Mouse (Mus musculus): ENCODE data around the gene Atp8b3. TPM values are rescaled to one million over a fixed set of nuclear protein-coding genes. Genes with fewer than 3 reads are reported as not detected.

Gene Atp8b3
- polyA plus RNA-seq, 2 experiments, result 0.02 TPM; not detected in 1

DNA sequence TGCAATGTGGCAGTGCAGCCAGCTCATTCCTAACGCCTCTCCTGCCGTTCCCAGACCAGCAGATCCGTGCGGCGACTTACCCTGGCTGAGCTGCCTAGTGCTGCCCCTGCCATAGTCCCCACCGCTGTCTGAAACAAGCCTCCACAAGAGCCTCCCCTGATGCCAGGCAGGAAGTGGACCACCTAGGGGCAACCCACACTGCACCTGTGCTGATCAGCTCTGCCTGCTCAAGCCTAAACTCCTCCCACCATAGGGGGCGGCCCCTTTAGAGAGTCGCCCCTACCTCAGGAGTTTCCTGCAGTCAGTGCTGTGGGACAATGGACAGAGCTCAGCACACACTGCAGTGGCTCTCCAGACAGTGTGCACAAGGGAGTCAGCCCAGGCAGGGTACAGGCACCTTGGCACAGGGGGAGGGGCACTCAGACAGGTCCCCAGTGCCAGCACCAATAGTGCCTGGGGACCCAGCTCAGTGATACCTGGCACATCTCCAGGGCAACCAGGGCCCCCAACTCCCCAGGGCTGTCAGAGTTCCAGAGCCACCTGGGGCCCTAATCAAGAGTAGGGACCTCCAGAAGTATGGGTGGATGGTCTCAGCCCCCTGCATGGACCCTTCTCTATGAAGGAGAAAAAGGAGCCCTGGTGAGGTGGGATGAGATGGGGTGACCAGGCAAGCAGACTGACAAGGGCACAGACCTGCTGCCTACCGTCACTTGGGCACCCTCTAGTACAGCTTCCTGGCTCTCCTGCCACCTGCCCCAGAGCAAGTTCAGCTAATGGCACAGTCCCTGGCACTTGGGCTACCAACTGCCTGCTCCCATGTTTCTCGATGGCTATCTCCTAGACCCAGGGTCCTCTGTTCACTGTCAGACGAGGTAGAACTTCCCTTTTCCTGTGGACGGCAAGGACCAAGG is 46.0 kb upstream of the Atp8b3 start:
- no peak for ATAC-seq (ENCODE audit: insufficient read depth)
- Histone ChIP-seq H3K9me3 (ENCODE audit: control insufficient read depth, low read length) (no peaks in the 10 kb centered on the region), H3K4me1 (replicated peaks; ENCODE audit: control insufficient read depth in 2 of 2, insufficient read depth in 2 of 2, low read length in 1 of 2) (peaks cover 9 to 19% of the 10 kb centered on the region in 2 experiments; a peak in 3 of 4 replicates), H3K27me3 (ENCODE audit: control insufficient read depth, insufficient read depth, low read length) (no peaks in the 10 kb centered on the region), H3K36me3 (replicated peaks; ENCODE audit: control insufficient read depth, insufficient read depth, low read depth) (peaks cover 2% of the 10 kb centered on the region), H3K4me2 (ENCODE audit: low read depth) (no peak overlapping the region), H3K27ac (no peak overlapping the region), H3K4me3 (ENCODE audit: insufficient read depth in 1 of 2, low read depth in 2 of 2, low read length in 2 of 2) (no peak overlapping the region), H3K9ac (replicated peaks) (no peak overlapping the region)
- 70% methylated on average over 12 of the region's 12 CpGs for WGBS (ENCODE audit: insufficient replicate concordance)
- DNase-seq (ENCODE audit: low read depth in 3 of 3, low spot score in 3 of 3), result no peak
- TF ChIP-seq EP300 (IDR thresholded peaks at IDR 0.05; ENCODE audit: low read depth) (no peak), CTCF (IDR thresholded peaks at IDR 0.05; ENCODE audit: low read depth) (no peak)

DNA sequence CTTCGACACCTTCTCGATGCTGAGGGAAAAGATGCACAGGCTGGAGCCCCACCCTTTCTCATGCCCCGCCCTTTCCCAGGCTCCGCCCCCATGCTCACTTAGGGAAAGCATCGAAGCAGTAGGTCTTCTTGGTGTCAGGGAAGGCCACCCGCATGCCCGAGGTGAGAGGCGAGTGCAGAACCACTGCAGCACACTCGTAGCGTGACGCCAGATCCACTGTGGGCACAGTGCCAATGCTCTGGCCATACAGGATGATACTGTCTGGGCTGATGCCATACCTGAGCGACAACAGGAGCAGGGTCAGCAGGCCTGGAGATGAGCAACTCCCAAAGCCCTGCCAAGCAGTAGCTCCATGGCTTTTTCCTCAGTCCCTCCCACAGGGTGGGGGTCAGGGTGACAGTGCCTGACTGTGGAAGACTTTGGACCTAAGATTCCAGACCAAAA is 45.1 kb upstream of the Atp8b3 start:
- peaks cover 2% of the 10 kb centered on the region for H3K36me3 ChIP-seq (replicated peaks; ENCODE audit: control insufficient read depth, insufficient read depth, low read depth)
- H3K9me3 ChIP-seq (ENCODE audit: control insufficient read depth, low read length), result no peaks in the 10 kb centered on the region
- no peak overlapping the region for H3K4me3 ChIP-seq (ENCODE audit: insufficient read depth in 1 of 2, low read depth in 2 of 2, low read length in 2 of 2)
- WGBS (ENCODE audit: insufficient replicate concordance), result 55% methylated on average over 12 of the region's 12 CpGs
- ATAC-seq (ENCODE audit: insufficient read depth) (no peak), DNase-seq (ENCODE audit: low read depth in 3 of 3, low spot score in 3 of 3) (no peak)
- H3K9ac ChIP-seq (replicated peaks), result no peak overlapping the region
- no peak for TF ChIP-seq CTCF (IDR thresholded peaks at IDR 0.05; ENCODE audit: low read depth)
- no peak for TF ChIP-seq EP300 (IDR thresholded peaks at IDR 0.05; ENCODE audit: low read depth)
- H3K4me2 ChIP-seq (ENCODE audit: low read depth), result no peak overlapping the region
- H3K27me3 ChIP-seq (ENCODE audit: control insufficient read depth, insufficient read depth, low read length), result no peaks in the 10 kb centered on the region
- H3K27ac ChIP-seq, result no peak overlapping the region
- H3K4me1 ChIP-seq (replicated peaks; ENCODE audit: control insufficient read depth in 2 of 2, insufficient read depth in 2 of 2, low read length in 1 of 2), result peaks cover 10 to 24% of the 10 kb centered on the region in 2 experiments

DNA sequence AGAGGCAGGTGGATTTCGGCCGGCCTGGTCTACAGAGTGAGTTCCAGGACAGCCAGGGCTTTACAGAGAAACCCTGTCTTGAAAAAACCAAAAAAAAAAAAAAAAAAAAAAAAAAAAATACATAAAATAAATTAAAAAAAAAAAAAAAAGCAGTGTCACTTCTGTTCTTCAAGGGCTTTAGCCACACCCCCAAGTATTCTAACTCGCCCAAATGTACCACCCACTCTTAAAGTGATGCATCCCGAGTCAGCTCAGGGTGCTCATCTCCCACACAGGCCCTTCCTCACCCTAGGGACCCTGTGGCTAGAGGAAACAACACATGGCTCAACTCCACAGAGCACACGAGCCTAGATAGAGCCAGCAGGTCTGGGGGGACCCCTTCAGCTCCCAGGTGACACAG is 44.1 kb upstream of the Atp8b3 start:
- no peak overlapping the region for H3K4me2 ChIP-seq (ENCODE audit: low read depth)
- no peaks in the 10 kb centered on the region for H3K9me3 ChIP-seq (ENCODE audit: control insufficient read depth, low read length)
- H3K4me3 ChIP-seq (ENCODE audit: insufficient read depth in 1 of 2, low read depth in 2 of 2, low read length in 2 of 2), result no peak overlapping the region
- WGBS (ENCODE audit: insufficient replicate concordance), result 81% methylated on average over 5 of the region's 5 CpGs
- peaks cover 2% of the 10 kb centered on the region for H3K36me3 ChIP-seq (replicated peaks; ENCODE audit: control insufficient read depth, insufficient read depth, low read depth)
- no peak overlapping the region for H3K9ac ChIP-seq (replicated peaks)
- no peaks in the 10 kb centered on the region for H3K27me3 ChIP-seq (ENCODE audit: control insufficient read depth, insufficient read depth, low read length)
- peaks cover 8 to 23% of the 10 kb centered on the region in 2 experiments for H3K4me1 ChIP-seq (replicated peaks; ENCODE audit: control insufficient read depth in 2 of 2, insufficient read depth in 2 of 2, low read length in 1 of 2)
- H3K27ac ChIP-seq, result no peak overlapping the region
- TF ChIP-seq EP300 (IDR thresholded peaks at IDR 0.05; ENCODE audit: low read depth), result no peak
- TF ChIP-seq CTCF (IDR thresholded peaks at IDR 0.05; ENCODE audit: low read depth), result no peak
- DNase-seq (ENCODE audit: low read depth in 3 of 3, low spot score in 3 of 3), result no peak
- ATAC-seq (ENCODE audit: insufficient read depth), result no peak

DNA sequence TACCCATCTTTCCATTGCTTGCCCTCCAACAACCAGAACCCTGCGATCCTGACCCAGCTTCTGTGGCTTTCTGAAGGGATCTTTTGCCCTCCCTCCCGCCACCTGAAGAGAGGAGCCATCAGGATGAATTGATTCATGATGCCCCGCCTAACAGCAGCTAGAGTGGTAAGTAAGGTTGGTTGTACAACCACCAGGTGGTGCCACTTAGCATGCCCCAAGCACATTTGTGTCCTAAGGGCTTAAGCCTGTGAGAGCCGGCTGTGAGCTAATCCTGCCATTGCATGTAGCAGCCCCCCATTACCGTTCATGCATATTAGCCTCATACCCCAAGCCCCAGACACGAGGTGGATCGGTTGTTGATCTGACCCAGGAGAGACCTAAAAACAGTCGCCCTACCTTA is 40.0 kb upstream of the Atp8b3 start:
- Histone ChIP-seq H3K4me2 (ENCODE audit: low read depth) (peak overlapping the region; percentile 77), H3K27ac (peak overlapping the region; percentile 89), H3K4me1 (replicated peaks; ENCODE audit: control insufficient read depth in 2 of 2, insufficient read depth in 2 of 2, low read length in 1 of 2) (peaks cover 28 to 37% of the 10 kb centered on the region in 2 experiments), H3K4me3 (ENCODE audit: insufficient read depth in 1 of 2, low read depth in 2 of 2, low read length in 2 of 2) (peak overlapping the region; percentile 58 to 69), H3K27me3 (ENCODE audit: control insufficient read depth, insufficient read depth, low read length) (no peaks in the 10 kb centered on the region), H3K9ac (replicated peaks) (peak overlapping the region; percentile 58), H3K9me3 (ENCODE audit: control insufficient read depth, low read length) (no peaks in the 10 kb centered on the region), H3K36me3 (replicated peaks; ENCODE audit: control insufficient read depth, insufficient read depth, low read depth) (peaks cover 4% of the 10 kb centered on the region; the same call in 1 of the 2 replicates)
- peak; percentile 40 for ATAC-seq (ENCODE audit: insufficient read depth)
- TF ChIP-seq EP300 (IDR thresholded peaks at IDR 0.05; ENCODE audit: low read depth) (no peak), CTCF (IDR thresholded peaks at IDR 0.05; ENCODE audit: low read depth) (peak; percentile 93)
- 4% methylated on average over 8 of the region's 8 CpGs for WGBS (ENCODE audit: insufficient replicate concordance)
- DNase-seq (ENCODE audit: low read depth in 3 of 3, low spot score in 3 of 3), result peak; percentile 84 to 90 (median 85)

DNA sequence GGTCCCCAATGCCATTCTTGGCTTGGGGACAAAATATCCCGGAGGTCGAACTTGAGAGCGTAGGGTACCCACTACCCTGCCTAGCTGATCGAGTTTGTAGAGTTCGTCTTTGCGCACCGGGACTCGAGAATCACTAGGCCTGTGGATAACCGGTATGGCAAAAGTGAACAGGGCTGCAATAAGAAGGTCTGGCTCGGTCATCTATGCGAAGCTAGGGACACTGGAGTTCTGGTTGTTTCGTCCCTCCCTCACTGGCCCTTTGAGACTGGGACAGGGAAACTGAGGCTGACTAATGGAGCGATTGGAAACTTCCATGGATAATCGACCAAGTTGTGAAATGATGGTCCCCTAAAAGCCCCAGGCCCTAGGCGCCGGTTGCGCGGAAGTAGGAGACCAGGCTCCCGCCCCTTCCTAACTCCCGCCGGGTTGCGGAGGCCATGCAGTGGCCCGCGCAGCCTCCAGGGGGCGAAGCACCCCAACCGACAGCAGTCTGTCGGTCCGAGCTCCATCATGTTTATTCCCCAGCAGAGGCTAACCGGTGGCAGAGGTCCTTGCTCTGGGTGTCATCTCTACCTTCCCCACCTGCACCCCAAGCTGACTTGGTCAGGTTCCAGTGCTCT is 39.3 kb upstream of the Atp8b3 start:
- TF ChIP-seq CTCF (IDR thresholded peaks at IDR 0.05; ENCODE audit: low read depth) (peak; percentile 96), EP300 (IDR thresholded peaks at IDR 0.05; ENCODE audit: low read depth) (no peak)
- WGBS (ENCODE audit: insufficient replicate concordance), result under 1% methylated on average over 29 of the region's 29 CpGs
- Histone ChIP-seq H3K9ac (replicated peaks) (peak overlapping the region; percentile 58), H3K4me1 (replicated peaks; ENCODE audit: control insufficient read depth in 2 of 2, insufficient read depth in 2 of 2, low read length in 1 of 2) (peaks cover 35 to 44% of the 10 kb centered on the region in 2 experiments), H3K4me3 (ENCODE audit: insufficient read depth in 1 of 2, low read depth in 2 of 2, low read length in 2 of 2) (peak overlapping the region; percentile 58 to 69), H3K4me2 (ENCODE audit: low read depth) (peak overlapping the region; percentile 77), H3K36me3 (replicated peaks; ENCODE audit: control insufficient read depth, insufficient read depth, low read depth) (peaks cover 4% of the 10 kb centered on the region; the same call in 1 of the 2 replicates), H3K9me3 (ENCODE audit: control insufficient read depth, low read length) (no peaks in the 10 kb centered on the region), H3K27ac (peak overlapping the region; percentile 89), H3K27me3 (ENCODE audit: control insufficient read depth, insufficient read depth, low read length) (no peaks in the 10 kb centered on the region)
- DNase-seq (ENCODE audit: low read depth in 3 of 3, low spot score in 3 of 3) (peak; percentile 73 to 77 (median 77)), ATAC-seq (ENCODE audit: insufficient read depth) (peak; percentile 56)

Measured in liver, embryonic 14.5 days (tissue).